Mouse (Mus musculus): ENCODE measurements around the gene Tnfrsf13c. TPM values are rescaled to one million over a fixed set of nuclear protein-coding genes. Genes with fewer than 3 reads are reported as not detected.

The Tnfrsf13c gene
- 0.29 and 5.6 TPM in 2 replicates for total RNA-seq (2014; rRNA removed)
- polyA plus RNA-seq (2015; fragmentation: Nextera tagmentation; extraction: Ambion mirVana): 0.34 and 0.42 TPM in 2 replicates

GRCm38 (mm10) chr15:82223657-82224601 lies at the start of gene Tnfrsf13c:
Gene Tnfrsf13c, minus strand, starts transcription at chr15:82224369.
- peak; percentile 56 for DNase-seq (ENCODE audit: low spot score)
- no peak for TF ChIP-seq CTCF (IDR thresholded peaks at IDR 0.05; ENCODE audit: low read depth)
- Histone ChIP-seq H3K4me1 (ENCODE audit: insufficient read depth, low read length) (0 out of 2 replicates have a peak, but pooled peaks cover 11% of the 10 kb centered on the region), H3K4me2 (ENCODE audit: low read depth, low read length) (peak within 1 kb of the TSS; percentile 60), H3K36me3 (ENCODE audit: insufficient read depth, low read length) (no peaks in the 10 kb centered on the region), H3K27ac (no peak within 1 kb of the TSS), H3K9ac (replicated peaks; ENCODE audit: low read length) (no peak within 1 kb of the TSS; the same call in 1 of the 2 replicates), H3K9me3 (ENCODE audit: low read length) (no peaks in the 10 kb centered on the region), H3K27me3 (ENCODE audit: insufficient read depth, low read length) (no peaks in the 10 kb centered on the region), H3K4me3 (ENCODE audit: low read length) (peak within 1 kb of the TSS; percentile 30)
- ATAC-seq: peak; percentile 75
- 2% methylated on average over 43 of the region's 44 CpGs for WGBS

GRCm38 (mm10) chr15:82272295-82272694 lies 48.1 kb upstream of the Tnfrsf13c start:
- Histone ChIP-seq H3K4me2 (ENCODE audit: low read depth, low read length) (no peak overlapping the region), H3K9me3 (ENCODE audit: low read length) (no peaks in the 10 kb centered on the region), H3K27ac (no peak overlapping the region), H3K27me3 (ENCODE audit: insufficient read depth, low read length) (no peaks in the 10 kb centered on the region), H3K4me3 (ENCODE audit: low read length) (no peak overlapping the region), H3K36me3 (ENCODE audit: insufficient read depth, low read length) (no peaks in the 10 kb centered on the region), H3K4me1 (ENCODE audit: insufficient read depth, low read length) (peaks cover 30% of the 10 kb centered on the region), H3K9ac (replicated peaks; ENCODE audit: low read length) (no peak overlapping the region)
- WGBS: 93% methylated on average over 6 of the region's 6 CpGs
- ATAC-seq: no peak
- TF ChIP-seq CTCF (IDR thresholded peaks at IDR 0.05; ENCODE audit: low read depth): no peak
- DNase-seq (ENCODE audit: low spot score): no peak

- Histone ChIP-seq H3K4me1 (ENCODE audit: insufficient read depth, low read length) (peaks cover 19% of the 10 kb centered on the region), H3K9ac (replicated peaks; ENCODE audit: low read length) (no peak overlapping the region), H3K27me3 (ENCODE audit: insufficient read depth, low read length) (no peaks in the 10 kb centered on the region), H3K36me3 (ENCODE audit: insufficient read depth, low read length) (no peaks in the 10 kb centered on the region), H3K9me3 (ENCODE audit: low read length) (no peaks in the 10 kb centered on the region), H3K4me2 (ENCODE audit: low read depth, low read length) (no peak overlapping the region), H3K27ac (no peak overlapping the region), H3K4me3 (ENCODE audit: low read length) (no peak overlapping the region)
- peak; percentile 92 for DNase-seq (ENCODE audit: low spot score)
- ATAC-seq: peak; percentile 28; the same call in 1 of the 2 replicates
- TF ChIP-seq CTCF (IDR thresholded peaks at IDR 0.05; ENCODE audit: low read depth): peak; percentile 98
- WGBS: 3% methylated on average over 5 of the region's 5 CpGs
These were observed 47.0 kb upstream of the Tnfrsf13c start for GRCm38 (mm10) chr15:82271201-82271600.

- TF ChIP-seq CTCF (IDR thresholded peaks at IDR 0.05; ENCODE audit: low read depth): no peak
- DNase-seq (ENCODE audit: low spot score) (peak; percentile 65), ATAC-seq (peak; percentile 55)
- H3K27me3 ChIP-seq (ENCODE audit: insufficient read depth, low read length): no peaks in the 10 kb centered on the region
- peak overlapping the region; percentile 16; the same call in 1 of the 2 replicates for H3K27ac ChIP-seq
- no peaks in the 10 kb centered on the region for H3K36me3 ChIP-seq (ENCODE audit: insufficient read depth, low read length)
- no peak overlapping the region for H3K4me2 ChIP-seq (ENCODE audit: low read depth, low read length)
- no peak overlapping the region for H3K4me3 ChIP-seq (ENCODE audit: low read length)
- no peaks in the 10 kb centered on the region for H3K9me3 ChIP-seq (ENCODE audit: low read length)
- 62% methylated on average over 9 of the region's 9 CpGs for WGBS
- H3K4me1 ChIP-seq (ENCODE audit: insufficient read depth, low read length): peaks cover 11% of the 10 kb centered on the region
- H3K9ac ChIP-seq (replicated peaks; ENCODE audit: low read length): no peak overlapping the region
These were observed 44.6 kb upstream of the Tnfrsf13c start for GRCm38 (mm10) chr15:82268783-82269182.

GRCm38 (mm10) chr15:82268185-82268584 lies 44.0 kb upstream of the Tnfrsf13c start:
- H3K9ac ChIP-seq (replicated peaks; ENCODE audit: low read length): no peak overlapping the region
- H3K4me3 ChIP-seq (ENCODE audit: low read length): no peak overlapping the region
- H3K27ac ChIP-seq: peak overlapping the region; percentile 8; the same call in 1 of the 2 replicates
- H3K4me2 ChIP-seq (ENCODE audit: low read depth, low read length): no peak overlapping the region
- DNase-seq (ENCODE audit: low spot score) (peak; percentile 65), ATAC-seq (peak; percentile 42; the same call in 1 of the 2 replicates)
- TF ChIP-seq CTCF (IDR thresholded peaks at IDR 0.05; ENCODE audit: low read depth): no peak
- WGBS: 11% methylated on average over 3 of the region's 3 CpGs
- peaks cover 11% of the 10 kb centered on the region for H3K4me1 ChIP-seq (ENCODE audit: insufficient read depth, low read length)
- H3K27me3 ChIP-seq (ENCODE audit: insufficient read depth, low read length): no peaks in the 10 kb centered on the region
- H3K9me3 ChIP-seq (ENCODE audit: low read length): no peaks in the 10 kb centered on the region
- no peaks in the 10 kb centered on the region for H3K36me3 ChIP-seq (ENCODE audit: insufficient read depth, low read length)

GRCm38 (mm10) chr15:82266356-82266755 lies 42.2 kb upstream of the Tnfrsf13c start:
- H3K9me3 ChIP-seq (ENCODE audit: low read length): no peaks in the 10 kb centered on the region
- no peaks in the 10 kb centered on the region for H3K36me3 ChIP-seq (ENCODE audit: insufficient read depth, low read length)
- no peak for ATAC-seq
- no peaks in the 10 kb centered on the region for H3K27me3 ChIP-seq (ENCODE audit: insufficient read depth, low read length)
- H3K9ac ChIP-seq (replicated peaks; ENCODE audit: low read length): no peak overlapping the region
- TF ChIP-seq CTCF (IDR thresholded peaks at IDR 0.05; ENCODE audit: low read depth): peak; percentile 95
- no peak overlapping the region for H3K4me2 ChIP-seq (ENCODE audit: low read depth, low read length)
- H3K4me3 ChIP-seq (ENCODE audit: low read length): no peak overlapping the region
- peaks cover 11% of the 10 kb centered on the region for H3K4me1 ChIP-seq (ENCODE audit: insufficient read depth, low read length)
- 16% methylated on average over 6 of the region's 6 CpGs for WGBS
- H3K27ac ChIP-seq: no peak overlapping the region
- peak; percentile 84 for DNase-seq (ENCODE audit: low spot score)

Data from hindbrain, postnatal 0 days (tissue).